Comparison of ENCODE assay signal across 12 mouse cellular contexts in the genomic region with DNA sequence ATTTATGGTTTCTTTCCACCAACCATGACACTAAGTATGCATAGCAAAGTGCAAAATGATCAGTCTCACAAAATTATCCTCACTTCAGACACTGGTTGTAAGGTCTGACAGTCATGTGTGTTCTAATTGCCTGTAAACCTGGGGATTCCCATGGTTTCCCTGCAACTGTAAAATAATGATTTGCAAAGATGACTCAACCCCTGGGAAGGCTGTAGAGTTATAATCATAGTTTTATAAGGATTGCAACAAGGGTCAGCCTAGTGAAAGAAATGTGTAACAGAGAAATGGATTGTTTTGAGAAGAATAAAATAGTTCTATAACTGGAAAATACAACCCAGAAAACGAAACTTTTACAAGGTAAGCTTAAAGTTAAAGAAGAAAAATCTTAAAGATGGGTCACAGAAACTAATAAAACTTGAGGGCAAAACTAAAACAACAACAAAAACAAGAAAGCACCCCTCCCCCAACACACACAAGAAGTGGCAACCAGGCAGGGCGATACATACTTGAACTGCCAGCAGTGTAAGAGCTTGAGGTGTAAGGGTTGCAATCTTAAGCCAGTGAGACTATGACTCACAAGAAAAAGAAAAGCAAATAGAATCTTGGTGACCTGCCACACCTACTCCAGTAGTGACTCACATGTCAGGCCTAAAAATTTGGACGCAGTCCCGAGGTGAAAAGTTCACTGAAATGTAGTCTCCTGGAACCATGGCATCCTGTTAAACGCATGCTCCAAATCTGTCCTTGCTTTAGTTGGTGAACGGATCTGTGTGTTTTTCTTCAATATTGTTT. TPM values are rescaled to one million over a fixed set of nuclear protein-coding genes. Genes with fewer than 3 reads are reported as not detected.
A peak's percentile ranks its signal among the peaks of the same experiment; 100 is the strongest.
DNase-seq lines count a peak whose midpoint lies in the region.
"Had no signal": no experiment of that assay in that cellular context is flagged by ENCODE, and none has a peak within 500 bp of the region (broad histone marks: within the 10 kb centered on the region; RNA-seq: fewer than 3 reads in every experiment).

No protein-coding gene starts in this region.

- peak; percentile 18 to 57 for DNase-seq in urinary bladder, adult 18-20 months (ENCODE audit: low spot score in 2 of 2)
- no peak for DNase-seq in urinary bladder, adult 2 months (ENCODE audit: low spot score)
- DNase-seq in adrenal gland, postnatal 25 days = peak; percentile 27
- peak; percentile 52 for DNase-seq in lung, postnatal 10 days
- DNase-seq in testis, postnatal 10 days (ENCODE audit: low spot score) = no peak
- no peak for DNase-seq in thymus, postnatal 14 days
- DNase-seq in right cerebral cortex, postnatal 14 days = no peak
- DNase-seq: cerebellum, adult 11 months; heart, adult 2 months; kidney, postnatal 4 days; retina, postnatal 1 day had no signal

RNA-seq across cellular contexts. Expression of a gene that starts 16.9 kb away (rescaled TPM):
- polyA plus RNA-seq in urinary bladder, adult 2 months (2012; rRNA removed) = 0.04 and 0.08 TPM in 2 replicates
- 0.19 and 0.39 TPM in 2 replicates for total RNA-seq in adrenal gland, postnatal 25 days (2021)
- polyA plus RNA-seq: G1E had no signal

Comparison
In these comparisons a context has a peak if more than half of its experiments do, and no peak if none do; other contexts are left out.
1. DNase-seq: peak in urinary bladder, adult 18-20 months (2 of 2), adrenal gland, postnatal 25 days (single experiment) and lung, postnatal 10 days (single experiment); none in urinary bladder, adult 2 months (single experiment), testis, postnatal 10 days (single experiment), thymus, postnatal 14 days (single experiment) and right cerebral cortex, postnatal 14 days (single experiment).